Mouse (Mus musculus): ENCODE data around the gene Tigd3. TPM values are rescaled to one million over a fixed set of nuclear protein-coding genes. Genes with fewer than 3 reads are reported as not detected.

Tigd3 gene
- total and polyA plus RNA-seq, 2 experiments from 2014 or later, result 9.9 to 10.2 TPM

DNA sequence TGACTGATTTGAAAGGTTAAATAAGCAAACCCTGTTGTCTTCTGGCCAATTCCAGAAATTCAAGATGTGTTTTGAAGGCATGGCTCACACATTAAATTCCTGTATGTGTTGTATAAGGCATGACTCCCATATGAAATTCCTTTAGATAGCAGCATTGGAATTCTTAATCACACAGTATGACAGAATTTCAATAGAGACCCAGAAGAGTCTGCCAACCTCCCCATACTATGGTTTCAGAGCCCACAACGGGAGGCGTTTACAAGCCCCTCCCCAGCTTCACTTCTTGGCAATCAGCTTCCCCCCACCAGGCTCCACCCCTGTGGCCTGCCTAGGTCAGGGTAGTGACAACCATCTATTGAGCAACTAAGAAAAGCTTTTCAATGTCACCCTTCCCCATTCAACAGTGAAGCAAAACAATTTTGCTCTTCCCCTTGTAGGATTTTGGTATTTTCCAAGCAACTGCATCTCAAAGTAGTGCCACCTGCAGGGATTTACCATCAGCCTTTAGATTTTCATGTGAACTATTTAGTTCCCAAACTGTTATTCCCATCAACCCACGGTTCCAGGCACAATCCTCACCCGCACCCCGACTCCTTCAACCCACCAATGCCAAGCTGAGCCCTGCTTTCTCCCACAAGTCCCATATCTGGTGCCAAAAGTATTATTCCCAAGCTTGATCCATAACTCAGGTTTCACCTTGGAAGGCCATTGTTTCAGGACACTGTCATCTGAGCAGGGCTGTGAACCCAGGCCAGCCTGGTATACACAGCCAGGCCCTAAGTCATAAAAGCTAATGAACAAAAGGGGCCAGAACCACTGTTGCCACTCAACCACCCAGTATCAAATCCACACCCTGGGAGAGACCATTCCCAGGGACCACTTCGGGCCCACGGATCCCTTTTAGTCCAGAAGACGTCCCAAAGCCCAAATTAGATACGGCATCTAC is 50.9 kb downstream of the Tigd3 start:
- no peak overlapping the region for H3K27ac ChIP-seq (ENCODE audit: low read depth, low read length)
- H3K4me2 ChIP-seq (ENCODE audit: low read depth), result 0 out of 2 replicates have a peak overlapping the region, but pooled peaks have one; percentile 8
- TF ChIP-seq CTCF (IDR thresholded peaks at IDR 0.05; ENCODE audit: low read depth), result no peak
- H3K4me3 ChIP-seq (ENCODE audit: low read depth, low read length), result no peak overlapping the region
- no peaks in the 10 kb centered on the region for H3K9me3 ChIP-seq (ENCODE audit: low read length)
- DNase-seq (no peak), ATAC-seq (no peak)
- 60% methylated on average over 9 of the region's 9 CpGs for WGBS
- H3K9ac ChIP-seq, result no peak overlapping the region
- H3K4me1 ChIP-seq (ENCODE audit: insufficient read depth), result peaks cover 23% of the 10 kb centered on the region
- H3K36me3 ChIP-seq (ENCODE audit: insufficient read depth), result no peaks in the 10 kb centered on the region
- H3K27me3 ChIP-seq (ENCODE audit: insufficient read depth, low read length), result no peaks in the 10 kb centered on the region

DNA sequence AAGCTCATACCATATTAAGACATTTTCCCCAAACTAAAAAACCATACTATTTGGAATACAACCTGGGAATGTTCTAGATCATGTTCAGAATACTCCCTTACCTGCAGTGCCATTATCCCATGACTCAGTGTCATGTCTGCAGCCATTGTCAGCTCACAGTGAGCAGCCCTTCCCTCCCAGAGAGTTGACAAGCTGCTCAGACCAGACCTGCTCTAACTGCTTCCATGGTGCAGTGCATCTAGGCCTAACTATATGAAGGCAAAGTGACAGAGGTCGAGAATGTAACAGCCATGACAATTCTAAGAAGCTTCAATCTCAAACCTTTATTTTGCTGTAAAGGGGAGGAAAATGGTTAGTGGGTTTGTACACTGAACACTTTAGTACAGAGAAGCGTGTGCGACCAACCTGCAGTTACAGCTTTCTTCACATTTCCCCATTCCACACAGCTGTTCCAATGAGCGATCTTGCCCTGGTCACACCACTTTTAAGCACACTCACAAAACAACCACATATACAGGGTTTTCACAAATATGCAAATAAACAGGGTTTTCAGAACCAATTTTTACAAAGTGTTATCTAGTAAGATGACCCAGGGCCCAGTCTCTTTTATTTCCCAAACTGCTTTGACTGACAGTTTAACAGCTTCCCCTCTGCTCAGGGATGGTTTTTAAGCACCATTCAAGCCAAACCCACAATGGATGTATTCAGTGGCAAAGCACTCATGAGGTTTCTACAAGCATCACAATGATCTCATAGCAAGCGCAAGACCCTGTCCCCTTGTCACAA is 51.8 kb downstream of the Tigd3 start:
- ATAC-seq (no peak), DNase-seq (no peak)
- TF ChIP-seq CTCF (IDR thresholded peaks at IDR 0.05; ENCODE audit: low read depth), result no peak
- Histone ChIP-seq H3K36me3 (ENCODE audit: insufficient read depth) (no peaks in the 10 kb centered on the region), H3K4me2 (ENCODE audit: low read depth) (no peak overlapping the region), H3K4me3 (ENCODE audit: low read depth, low read length) (no peak overlapping the region), H3K27me3 (ENCODE audit: insufficient read depth, low read length) (no peaks in the 10 kb centered on the region), H3K9ac (no peak overlapping the region), H3K9me3 (ENCODE audit: low read length) (no peaks in the 10 kb centered on the region), H3K27ac (ENCODE audit: low read depth, low read length) (no peak overlapping the region; the same call in none of the 2 replicates), H3K4me1 (ENCODE audit: insufficient read depth) (peaks cover 14% of the 10 kb centered on the region)
- 45% methylated on average over 5 of the region's 5 CpGs for WGBS

DNA sequence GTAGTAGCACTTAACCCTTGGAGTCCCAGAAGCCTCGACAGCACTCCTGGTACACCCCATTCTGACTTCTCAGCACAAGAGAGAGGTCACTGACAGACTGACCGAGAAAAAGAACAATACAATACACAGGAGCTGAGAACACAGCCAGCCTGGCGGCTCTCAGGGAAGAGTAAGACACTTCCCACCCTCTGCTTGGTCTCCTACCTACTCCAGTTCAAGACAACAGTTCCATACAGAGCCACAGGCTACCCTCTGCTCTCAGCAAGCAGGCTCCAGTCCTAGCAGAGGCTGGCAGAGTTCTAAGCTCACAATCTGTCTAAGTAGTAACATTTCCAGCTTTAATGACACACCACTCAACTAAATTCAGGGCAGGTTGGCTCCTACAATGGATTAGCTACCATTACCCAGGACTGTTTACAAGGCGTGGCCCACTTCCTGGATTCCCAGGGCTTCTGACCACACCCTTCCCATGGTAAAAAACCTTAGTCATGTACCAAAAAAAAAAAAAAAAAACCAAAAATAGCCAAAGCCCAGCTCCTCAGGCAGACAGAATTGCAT is 52.5 kb downstream of the Tigd3 start:
- no peak for ATAC-seq
- peaks cover 11% of the 10 kb centered on the region for H3K4me1 ChIP-seq (ENCODE audit: insufficient read depth)
- no peak overlapping the region for H3K27ac ChIP-seq (ENCODE audit: low read depth, low read length)
- DNase-seq, result no peak
- H3K9ac ChIP-seq, result no peak overlapping the region
- no peak overlapping the region for H3K4me2 ChIP-seq (ENCODE audit: low read depth)
- TF ChIP-seq CTCF (IDR thresholded peaks at IDR 0.05; ENCODE audit: low read depth), result no peak
- WGBS, result 59% methylated on average over 4 of the region's 4 CpGs
- H3K27me3 ChIP-seq (ENCODE audit: insufficient read depth, low read length), result no peaks in the 10 kb centered on the region
- no peaks in the 10 kb centered on the region for H3K36me3 ChIP-seq (ENCODE audit: insufficient read depth)
- no peak overlapping the region for H3K4me3 ChIP-seq (ENCODE audit: low read depth, low read length)
- H3K9me3 ChIP-seq (ENCODE audit: low read length), result no peaks in the 10 kb centered on the region

Other genes starting within 250 kb of the Tigd3 start
Only the 30 nearest of the 31 such genes appear.
- gene Sipa1, start 230.4 kb downstream of the Tigd3 start, total RNA-seq (2014; rRNA removed), result 16.6 and 18.3 TPM in 2 replicates
- 14.6 and 19.6 TPM in 2 replicates for gene Sipa1, start 230.4 kb downstream of the Tigd3 start, polyA plus RNA-seq (2015; fragmentation: Nextera tagmentation; extraction: Ambion mirVana)
- gene Map3k11, start 205.4 kb downstream of the Tigd3 start, total RNA-seq (2014; rRNA removed), result 14.4 and 19.7 TPM in 2 replicates
- 8.7 and 9.0 TPM in 2 replicates for gene Map3k11, start 205.4 kb downstream of the Tigd3 start, polyA plus RNA-seq (2015; fragmentation: Nextera tagmentation; extraction: Ambion mirVana)
- 57.4 and 67.1 TPM in 2 replicates for gene Pcnx3, start 205.2 kb downstream of the Tigd3 start, total RNA-seq (2014; rRNA removed)
- 10.2 and 17.2 TPM in 2 replicates for gene Pcnx3, start 205.2 kb downstream of the Tigd3 start, polyA plus RNA-seq (2015; fragmentation: Nextera tagmentation; extraction: Ambion mirVana)
- not detected in 2 replicates for gene Kcnk7, start 189.8 kb downstream of the Tigd3 start, total RNA-seq (2014; rRNA removed)
- gene Kcnk7, start 189.8 kb downstream of the Tigd3 start, polyA plus RNA-seq (2015; fragmentation: Nextera tagmentation; extraction: Ambion mirVana), result 0.17 TPM in 1 of 2 replicates, not detected in the other
- gene Ehbp1l1, start 167.8 kb downstream of the Tigd3 start, total RNA-seq (2014; rRNA removed), result 28.5 and 33.2 TPM in 2 replicates
- gene Ehbp1l1, start 167.8 kb downstream of the Tigd3 start, polyA plus RNA-seq (2015; fragmentation: Nextera tagmentation; extraction: Ambion mirVana), result 41.3 and 53.0 TPM in 2 replicates
- gene Fam89b, start 164.5 kb downstream of the Tigd3 start, total RNA-seq (2014; rRNA removed), result 169 and 172 TPM in 2 replicates
- gene Fam89b, start 164.5 kb downstream of the Tigd3 start, polyA plus RNA-seq (2015; fragmentation: Nextera tagmentation; extraction: Ambion mirVana), result 165 and 200 TPM in 2 replicates
- 21.3 and 22.7 TPM in 2 replicates for gene Ltbp3, start 153.2 kb downstream of the Tigd3 start, total RNA-seq (2014; rRNA removed)
- 5.9 and 12.4 TPM in 2 replicates for gene Ltbp3, start 153.2 kb downstream of the Tigd3 start, polyA plus RNA-seq (2015; fragmentation: Nextera tagmentation; extraction: Ambion mirVana)
- gene Scyl1, start 122.7 kb downstream of the Tigd3 start, total RNA-seq (2014; rRNA removed), result 79.8 and 98.1 TPM in 2 replicates
- 62.7 and 68.8 TPM in 2 replicates for gene Scyl1, start 122.7 kb downstream of the Tigd3 start, polyA plus RNA-seq (2015; fragmentation: Nextera tagmentation; extraction: Ambion mirVana)
- gene Frmd8, start 18.9 kb downstream of the Tigd3 start, total RNA-seq (2014; rRNA removed), result 8.5 and 13.3 TPM in 2 replicates
- gene Frmd8, start 18.9 kb downstream of the Tigd3 start, polyA plus RNA-seq (2015; fragmentation: Nextera tagmentation; extraction: Ambion mirVana), result 9.0 and 10.3 TPM in 2 replicates
- 2.2 and 2.6 TPM in 2 replicates for gene Slc25a45, start 16.3 kb downstream of the Tigd3 start, total RNA-seq (2014; rRNA removed)
- gene Slc25a45, start 16.3 kb downstream of the Tigd3 start, polyA plus RNA-seq (2015; fragmentation: Nextera tagmentation; extraction: Ambion mirVana), result 2.0 and 2.9 TPM in 2 replicates
- gene Dpf2, start 18.9 kb upstream of the Tigd3 start, total RNA-seq (2014; rRNA removed), result 52.8 and 64.5 TPM in 2 replicates
- gene Dpf2, start 18.9 kb upstream of the Tigd3 start, polyA plus RNA-seq (2015; fragmentation: Nextera tagmentation; extraction: Ambion mirVana), result 56.8 and 60.1 TPM in 2 replicates
- gene Cdc42ep2, start 30.7 kb upstream of the Tigd3 start, total RNA-seq (2014; rRNA removed), result 13.3 and 18.4 TPM in 2 replicates
- gene Cdc42ep2, start 30.7 kb upstream of the Tigd3 start, polyA plus RNA-seq (2015; fragmentation: Nextera tagmentation; extraction: Ambion mirVana), result 13.5 and 15.6 TPM in 2 replicates
- 12.4 and 18.1 TPM in 2 replicates for gene Pola2, start 70.1 kb upstream of the Tigd3 start, total RNA-seq (2014; rRNA removed)
- gene Pola2, start 70.1 kb upstream of the Tigd3 start, polyA plus RNA-seq (2015; fragmentation: Nextera tagmentation; extraction: Ambion mirVana), result 13.7 and 15.3 TPM in 2 replicates
- not detected in 2 replicates for gene Slc22a20, start 92.0 kb upstream of the Tigd3 start, total RNA-seq (2014; rRNA removed)
- not detected in 2 replicates for gene Slc22a20, start 92.0 kb upstream of the Tigd3 start, polyA plus RNA-seq (2015; fragmentation: Nextera tagmentation; extraction: Ambion mirVana)
- gene Capn1, start 121.7 kb upstream of the Tigd3 start, total RNA-seq (2014; rRNA removed), result 5.5 and 7.7 TPM in 2 replicates
- gene Capn1, start 121.7 kb upstream of the Tigd3 start, polyA plus RNA-seq (2015; fragmentation: Nextera tagmentation; extraction: Ambion mirVana), result 3.0 and 3.3 TPM in 2 replicates
- gene Syvn1, start 152.4 kb upstream of the Tigd3 start, total RNA-seq (2014; rRNA removed), result 15.8 and 23.7 TPM in 2 replicates
- gene Syvn1, start 152.4 kb upstream of the Tigd3 start, polyA plus RNA-seq (2015; fragmentation: Nextera tagmentation; extraction: Ambion mirVana), result 24.7 and 27.7 TPM in 2 replicates
- 47.1 and 50.8 TPM in 2 replicates for gene Mrpl49, start 163.6 kb upstream of the Tigd3 start, total RNA-seq (2014; rRNA removed)
- 54.4 and 55.7 TPM in 2 replicates for gene Mrpl49, start 163.6 kb upstream of the Tigd3 start, polyA plus RNA-seq (2015; fragmentation: Nextera tagmentation; extraction: Ambion mirVana)
- 1,002 and 1,178 TPM in 2 replicates for gene Fau, start 163.7 kb upstream of the Tigd3 start, total RNA-seq (2014; rRNA removed)
- gene Fau, start 163.7 kb upstream of the Tigd3 start, polyA plus RNA-seq (2015; fragmentation: Nextera tagmentation; extraction: Ambion mirVana), result 610 and 775 TPM in 2 replicates
- 42.5 and 50.8 TPM in 2 replicates for gene Znhit2, start 167.0 kb upstream of the Tigd3 start, total RNA-seq (2014; rRNA removed)
- gene Znhit2, start 167.0 kb upstream of the Tigd3 start, polyA plus RNA-seq (2015; fragmentation: Nextera tagmentation; extraction: Ambion mirVana), result 46.1 and 47.1 TPM in 2 replicates
- 70.6 and 79.6 TPM in 2 replicates for gene Tm7sf2, start 174.2 kb upstream of the Tigd3 start, total RNA-seq (2014; rRNA removed)
- gene Tm7sf2, start 174.2 kb upstream of the Tigd3 start, polyA plus RNA-seq (2015; fragmentation: Nextera tagmentation; extraction: Ambion mirVana), result 37.1 and 43.3 TPM in 2 replicates
- gene Vps51, start 183.1 kb upstream of the Tigd3 start, total RNA-seq (2014; rRNA removed), result 93.0 and 96.8 TPM in 2 replicates
- gene Vps51, start 183.1 kb upstream of the Tigd3 start, polyA plus RNA-seq (2015; fragmentation: Nextera tagmentation; extraction: Ambion mirVana), result 78.6 and 93.7 TPM in 2 replicates
- gene Tmem262, start 185.9 kb upstream of the Tigd3 start, total RNA-seq (2014; rRNA removed), result not detected in 2 replicates
- not detected in 2 replicates for gene Tmem262, start 185.9 kb upstream of the Tigd3 start, polyA plus RNA-seq (2015; fragmentation: Nextera tagmentation; extraction: Ambion mirVana)
- 0.69 TPM in 1 of 2 replicates, not detected in the other for gene Gm28374, start 188.1 kb upstream of the Tigd3 start, total RNA-seq (2014; rRNA removed)
- gene Gm28374, start 188.1 kb upstream of the Tigd3 start, polyA plus RNA-seq (2015; fragmentation: Nextera tagmentation; extraction: Ambion mirVana), result 0.57 and 0.68 TPM in 2 replicates
- gene Zfpl1, start 190.8 kb upstream of the Tigd3 start, total RNA-seq (2014; rRNA removed), result 63.4 and 63.9 TPM in 2 replicates
- gene Zfpl1, start 190.8 kb upstream of the Tigd3 start, polyA plus RNA-seq (2015; fragmentation: Nextera tagmentation; extraction: Ambion mirVana), result 100 and 114 TPM in 2 replicates
- gene Cdca5, start 190.8 kb upstream of the Tigd3 start, total RNA-seq (2014; rRNA removed), result 2.2 and 3.0 TPM in 2 replicates
- 4.7 TPM in 2 replicates for gene Cdca5, start 190.8 kb upstream of the Tigd3 start, polyA plus RNA-seq (2015; fragmentation: Nextera tagmentation; extraction: Ambion mirVana)
- gene AC131692.1, start 200.3 kb upstream of the Tigd3 start, total RNA-seq (2014; rRNA removed), result not detected in 2 replicates
- not detected in 2 replicates for gene AC131692.1, start 200.3 kb upstream of the Tigd3 start, polyA plus RNA-seq (2015; fragmentation: Nextera tagmentation; extraction: Ambion mirVana)
- gene Naaladl1, start 211.6 kb upstream of the Tigd3 start, total RNA-seq (2014; rRNA removed), result 0.14 and 0.15 TPM in 2 replicates
- 0.39 and 0.51 TPM in 2 replicates for gene Naaladl1, start 211.6 kb upstream of the Tigd3 start, polyA plus RNA-seq (2015; fragmentation: Nextera tagmentation; extraction: Ambion mirVana)
- gene Sac3d1, start 224.5 kb upstream of the Tigd3 start, total RNA-seq (2014; rRNA removed), result 44.8 and 67.7 TPM in 2 replicates
- gene Sac3d1, start 224.5 kb upstream of the Tigd3 start, polyA plus RNA-seq (2015; fragmentation: Nextera tagmentation; extraction: Ambion mirVana), result 60.8 and 61.5 TPM in 2 replicates
- 46.1 and 57.0 TPM in 2 replicates for gene Snx15, start 234.2 kb upstream of the Tigd3 start, total RNA-seq (2014; rRNA removed)
- gene Snx15, start 234.2 kb upstream of the Tigd3 start, polyA plus RNA-seq (2015; fragmentation: Nextera tagmentation; extraction: Ambion mirVana), result 58.0 and 60.5 TPM in 2 replicates
- gene Batf2, start 246.8 kb upstream of the Tigd3 start, total RNA-seq (2014; rRNA removed), result not detected in 2 replicates
- gene Batf2, start 246.8 kb upstream of the Tigd3 start, polyA plus RNA-seq (2015; fragmentation: Nextera tagmentation; extraction: Ambion mirVana), result not detected in 2 replicates